Mouse (Mus musculus): ENCODE measurements around the gene Tdo2.

Gene Tdo2

GRCm38 (mm10) chr3:81943097-81943496 is 32.9 kb downstream of the Tdo2 start:
- no peak for DNase-seq (ENCODE audit: low read depth, low spot score)

GRCm38 (mm10) chr3:81942341-81942740 is 33.7 kb downstream of the Tdo2 start:
- no peak for DNase-seq (ENCODE audit: low read depth, low spot score)

DNA sequence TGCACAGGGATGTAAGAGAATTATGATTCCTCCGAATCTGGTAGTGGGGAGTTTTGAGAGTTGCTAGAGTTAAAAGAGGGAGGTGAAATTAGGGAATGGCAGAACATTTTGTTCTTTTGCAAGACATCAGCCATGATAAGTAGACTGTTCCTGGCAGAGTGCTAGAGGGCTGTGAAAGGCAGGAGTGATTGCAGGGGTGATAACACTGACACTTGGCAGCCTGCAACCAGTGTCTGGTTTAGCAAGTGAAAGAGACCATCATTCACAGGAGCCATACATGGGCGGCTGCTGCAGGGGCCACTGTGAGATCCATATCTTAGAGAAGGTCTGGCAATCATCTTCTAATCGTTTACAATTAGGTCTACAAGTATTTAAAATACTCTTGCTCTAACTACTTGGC is 37.1 kb downstream of the Tdo2 start:
- DNase-seq (ENCODE audit: low read depth, low spot score): no peak

GRCm38 (mm10) chr3:81933348-81933747 is 42.7 kb downstream of the Tdo2 start:
- no peak for DNase-seq (ENCODE audit: low read depth, low spot score)

GRCm38 (mm10) chr3:81932141-81933101 is 43.6 kb downstream of the Tdo2 start, which contains the start of gene Ctso:
Ctso (plus strand) TSS chr3:81932601.
- peak; percentile 85 for DNase-seq (ENCODE audit: low read depth, low spot score)

DNA sequence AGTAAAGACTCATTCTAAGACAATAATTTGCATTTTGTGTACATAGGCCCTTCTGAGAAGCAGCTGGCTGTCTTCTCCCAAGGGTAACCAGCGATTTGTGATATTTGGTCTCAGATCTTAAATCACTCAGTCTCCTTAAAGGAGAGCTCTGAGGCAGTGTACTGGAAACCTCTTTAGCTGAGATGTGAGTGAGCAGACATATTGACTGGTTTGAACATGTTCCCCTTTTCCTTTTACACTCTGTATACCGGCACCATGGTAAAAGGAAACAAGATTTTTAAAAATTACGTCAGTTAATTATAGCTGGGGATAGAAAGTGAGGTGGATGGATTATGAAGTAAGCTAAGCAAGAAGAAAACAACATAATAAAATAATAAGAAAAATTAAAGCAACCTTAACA is 44.3 kb downstream of the Tdo2 start:
- no peak for DNase-seq (ENCODE audit: low read depth, low spot score)

DNA sequence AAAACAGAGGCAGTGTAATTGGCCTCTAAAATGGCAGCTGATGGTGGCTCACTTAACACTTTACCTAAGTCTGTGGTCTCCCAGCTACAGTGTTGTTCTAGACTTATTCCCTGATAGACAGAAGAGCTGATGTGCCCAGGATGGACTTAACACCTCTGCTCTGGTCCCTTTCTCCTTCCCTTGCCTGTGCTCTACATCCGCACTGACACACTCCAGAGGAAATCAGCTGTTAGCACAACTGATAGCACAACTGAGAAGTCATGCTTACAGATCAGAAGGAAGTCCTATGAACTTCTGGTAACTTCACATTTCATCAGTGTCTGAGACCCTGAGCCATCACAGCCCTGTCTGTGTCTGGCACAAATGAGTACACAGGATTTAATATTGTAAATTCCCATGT is 46.9 kb downstream of the Tdo2 start:
- DNase-seq (ENCODE audit: low read depth, low spot score): no peak

DNA sequence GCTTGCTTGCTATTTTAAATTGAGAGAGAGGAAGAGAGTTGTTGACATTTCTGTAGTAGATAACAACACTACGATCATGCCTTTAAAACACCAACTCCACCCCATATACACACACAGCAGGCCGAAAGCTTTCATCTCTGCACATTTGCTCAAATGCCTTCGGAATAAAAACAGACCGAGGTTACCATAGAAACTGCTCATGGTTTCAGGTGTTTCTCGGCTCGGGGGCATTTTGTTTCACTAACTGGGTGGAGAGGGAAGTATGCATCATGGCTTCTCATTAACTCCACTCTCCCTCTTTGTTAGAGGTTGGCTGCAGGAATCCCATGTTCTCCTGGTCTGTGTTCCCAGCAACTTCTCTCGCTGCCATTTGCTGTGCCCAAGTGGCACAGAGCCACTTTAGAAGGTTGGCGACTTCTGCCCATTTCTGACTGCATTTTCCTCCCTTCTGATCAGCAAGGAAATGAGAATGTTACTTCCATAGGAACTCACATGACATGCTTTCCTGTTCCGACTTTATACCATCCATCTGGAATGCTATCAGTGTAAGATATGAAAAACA is 49.2 kb downstream of the Tdo2 start:
- peak; percentile 54 for DNase-seq (ENCODE audit: low read depth, low spot score)

DNA sequence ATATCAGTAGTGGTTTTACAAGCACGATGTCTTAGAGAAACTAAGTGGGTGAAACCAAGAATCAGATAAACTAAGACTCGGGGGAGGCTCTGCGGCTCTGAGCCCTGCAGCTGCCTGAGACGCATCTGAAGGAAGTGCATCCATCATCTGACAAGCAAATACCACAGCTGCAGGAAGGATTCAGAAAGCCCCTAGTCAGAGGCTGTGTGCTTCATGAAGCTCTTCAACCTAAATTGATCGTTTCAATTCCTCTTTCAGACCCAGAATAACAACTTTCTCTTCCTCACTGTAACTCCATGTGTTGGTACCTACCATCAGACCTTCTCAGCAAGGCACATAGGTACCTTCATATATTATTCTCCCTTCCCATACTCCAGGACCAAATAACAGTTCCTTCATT is 50.1 kb downstream of the Tdo2 start:
- peak; percentile 68 for DNase-seq (ENCODE audit: low read depth, low spot score)

DNA sequence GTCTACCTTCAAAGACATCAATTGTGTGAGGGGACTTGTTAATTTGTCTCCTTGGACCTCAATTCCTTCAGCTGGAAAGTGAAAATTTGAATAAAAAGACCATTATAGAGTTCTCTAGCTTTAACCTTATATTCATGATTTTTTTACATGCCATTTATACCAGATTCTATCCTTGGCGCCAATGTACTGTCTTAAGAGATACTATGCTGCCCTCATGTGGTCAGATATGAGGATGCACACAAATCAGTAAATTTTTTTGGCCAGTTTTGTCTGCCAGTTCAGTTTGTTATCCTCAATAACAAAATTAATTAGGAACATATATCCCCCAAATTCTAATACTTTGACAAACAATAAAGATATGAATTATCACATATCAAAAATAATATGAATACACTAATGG is 51.1 kb downstream of the Tdo2 start:
- peak; percentile 68 for DNase-seq (ENCODE audit: low read depth, low spot score)

GRCm38 (mm10) chr3:81922910-81923309 is 53.1 kb downstream of the Tdo2 start:
- DNase-seq (ENCODE audit: low read depth, low spot score): no peak

- DNase-seq (ENCODE audit: low read depth, low spot score): no peak
These were observed 56.3 kb downstream of the Tdo2 start for GRCm38 (mm10) chr3:81919681-81920080.

GRCm38 (mm10) chr3:81918215-81918614 is 57.8 kb downstream of the Tdo2 start:
- DNase-seq (ENCODE audit: low read depth, low spot score): no peak

DNA sequence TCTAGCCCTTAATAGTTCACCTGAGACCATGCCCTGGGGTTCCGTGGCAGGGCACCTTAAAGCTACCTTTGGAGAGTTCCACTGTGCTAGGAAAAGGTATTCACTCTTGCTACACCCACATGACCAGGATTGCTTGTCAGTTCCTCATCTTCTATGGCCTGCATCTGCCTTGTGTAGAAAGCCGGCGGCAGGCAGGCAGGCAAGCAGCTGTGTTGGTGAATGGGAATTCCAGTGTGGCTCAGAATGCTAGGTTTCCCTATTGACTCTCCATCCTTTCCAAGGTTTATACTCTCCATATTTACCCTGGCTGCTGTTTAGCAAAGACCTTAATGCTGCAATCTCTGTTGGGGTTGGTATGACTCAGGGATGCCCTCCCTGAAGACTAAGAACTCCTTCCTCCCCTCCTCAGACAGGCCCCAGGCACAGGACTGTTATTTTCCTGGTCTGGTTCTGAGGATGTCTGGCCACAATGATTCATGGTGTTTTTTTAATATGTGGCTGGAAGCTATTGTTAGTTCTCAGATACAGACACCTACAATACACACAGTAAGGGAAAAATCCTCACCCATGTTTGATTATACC is 58.6 kb downstream of the Tdo2 start:
- no peak for DNase-seq (ENCODE audit: low read depth, low spot score)

DNA sequence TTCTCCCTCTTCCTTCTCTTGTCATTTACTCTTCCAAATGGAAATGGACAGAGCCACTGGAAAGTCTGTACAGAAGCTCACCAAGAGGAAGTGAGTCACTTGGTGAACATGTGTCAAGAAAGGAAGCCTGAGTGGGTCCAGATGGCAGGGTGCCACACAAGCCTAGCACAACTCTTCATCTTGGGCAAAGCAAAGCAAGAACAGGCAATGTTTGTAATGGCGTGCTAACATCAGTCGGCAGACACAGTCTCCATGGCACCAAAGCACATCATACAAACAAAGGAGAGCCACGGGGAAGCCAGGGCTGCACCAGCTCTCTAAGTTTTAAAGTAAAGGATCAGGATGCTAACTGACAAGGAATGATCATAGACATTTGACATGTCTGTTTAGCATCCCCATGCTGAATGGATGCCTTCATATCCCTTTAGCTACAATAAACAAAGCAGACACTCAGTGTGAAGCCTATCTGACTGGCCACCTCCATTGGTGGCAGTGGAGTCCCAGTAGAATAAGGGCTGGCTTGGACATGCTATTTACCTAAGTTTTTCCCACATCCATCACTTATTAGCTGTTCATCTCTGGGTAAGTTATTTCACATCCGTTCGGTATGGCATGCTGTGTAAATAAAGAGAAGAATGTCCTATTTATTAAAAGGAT is 59.8 kb downstream of the Tdo2 start:
- no peak for DNase-seq (ENCODE audit: low read depth, low spot score)

DNA sequence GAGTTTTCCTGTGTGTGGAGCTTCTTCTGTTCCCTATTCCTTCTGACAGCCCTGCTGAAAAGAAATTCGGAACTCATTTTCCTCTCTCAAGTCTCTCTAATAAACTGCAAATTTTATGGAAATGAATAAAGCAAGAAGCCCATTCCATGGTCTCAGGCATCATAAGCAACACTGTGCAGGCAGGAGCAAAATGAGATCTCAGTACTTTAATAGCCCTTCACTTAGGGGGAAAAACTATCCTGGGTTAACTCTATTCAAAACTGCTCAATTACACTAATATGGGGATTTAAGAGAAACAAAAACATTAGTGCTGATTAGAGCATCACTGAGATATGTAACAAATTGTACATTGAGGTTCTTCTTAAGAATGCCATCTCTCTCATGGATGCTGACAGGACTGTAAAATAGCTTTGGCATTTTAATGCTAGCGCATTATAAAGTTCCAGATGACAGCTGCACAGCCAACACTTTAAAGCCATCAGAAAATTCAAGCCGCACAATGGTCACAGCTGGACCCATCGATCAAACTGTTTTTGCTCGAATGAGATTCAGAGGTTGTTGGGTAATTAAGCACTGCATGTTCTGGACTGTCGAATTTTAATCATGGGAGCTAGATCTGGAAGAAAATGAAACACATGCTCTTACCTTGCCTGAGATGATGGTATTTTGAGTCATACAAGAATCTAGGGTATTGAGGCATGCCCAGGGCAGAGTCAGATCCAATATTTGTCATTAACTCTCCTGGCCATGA is 65.5 kb downstream of the Tdo2 start:
- DNase-seq (ENCODE audit: low read depth, low spot score): no peak
